Mouse (Mus musculus) embryo, embryonic 10 days (tissue): Measurements from ENCODE around the gene Myo3a.
A peak's percentile ranks its signal among the peaks of the same experiment; 100 is the strongest.

Experiments used
- DNase-seq: peaks from one replicate; pipeline ENCODE4 v3.0.0-alpha.2; 2015; ENCODE audit warnings: low spot score

Myo3a gene

GRCm38 (mm10) chr2:22620978-22621827 lies 393.9 kb downstream of the Myo3a start:
- no peak for DNase-seq

- DNase-seq = peak; percentile 77
Measured at GRCm38 (mm10) chr2:22621828-22622731, 394.8 kb downstream of the Myo3a start, which contains the start of gene Gad2. Gad2 (plus strand) TSS chr2:22622205.

GRCm38 (mm10) chr2:22623111-22624070 lies 396.1 kb downstream of the Myo3a start:
- DNase-seq = no peak

- no peak for DNase-seq
Measured at GRCm38 (mm10) chr2:22624188-22624975, 397.1 kb downstream of the Myo3a start.

- no peak for DNase-seq
Measured at GRCm38 (mm10) chr2:22625096-22625960, 398.0 kb downstream of the Myo3a start.

GRCm38 (mm10) chr2:22627147-22627666 lies 399.9 kb downstream of the Myo3a start:
- no peak for DNase-seq

GRCm38 (mm10) chr2:22627819-22628432 lies 400.6 kb downstream of the Myo3a start:
- DNase-seq = no peak

GRCm38 (mm10) chr2:22634766-22635165 lies 407.5 kb downstream of the Myo3a start:
- DNase-seq = peak; percentile 66

GRCm38 (mm10) chr2:22646134-22646533 lies 418.8 kb downstream of the Myo3a start:
- no peak for DNase-seq

GRCm38 (mm10) chr2:22648394-22648793 lies 421.1 kb downstream of the Myo3a start:
- DNase-seq = no peak

- DNase-seq = no peak
Measured at GRCm38 (mm10) chr2:22651826-22652225, 424.5 kb downstream of the Myo3a start.

GRCm38 (mm10) chr2:22663731-22664130 lies 436.4 kb downstream of the Myo3a start:
- no peak for DNase-seq
